Mouse (Mus musculus) kidney, embryonic 14.5 days (tissue): ENCODE results near the gene Papolb. TPM values are rescaled to one million over a fixed set of nuclear protein-coding genes. Genes with fewer than 3 reads are reported as not detected.

ENCODE experiments used
- ATAC-seq: fragments of 200-750 bp; cut with Nextera tagmentation; 2 replicates; pipeline ENCODE4 v1.8.0; 2017; ENCODE audit warnings: moderate number of reproducible peaks, mild to moderate bottlenecking, moderate TSS enrichment, moderate library complexity; ENCODE audit not compliant: low FRiP score, low TSS enrichment
- H3K27ac ChIP-seq: fragments of 300-500 bp; sonication (generic); 2 replicates; pipeline ENCODE4 v1.5.1; 2014; ENCODE audit warnings: low read depth, mild to moderate bottlenecking, low read length, moderate library complexity, mixed read lengths
- H3K27me3 ChIP-seq: fragments of 300-500 bp; sonication (generic); 2 replicates; pipeline ENCODE4 v1.6.1; 2014; ENCODE audit warnings: mild to moderate bottlenecking, low read length; ENCODE audit not compliant: control insufficient read depth, insufficient read depth
- H3K36me3 ChIP-seq: fragments of 300-500 bp; sonication (generic); 2 replicates; pipeline ENCODE4 v1.6.1; 2014; ENCODE audit warnings: low read length, mixed read lengths; ENCODE audit not compliant: control insufficient read depth, insufficient read depth
- H3K4me1 ChIP-seq: fragments of 300-500 bp; sonication (generic); 2 replicates; pipeline ENCODE4 v1.6.1; 2014; ENCODE audit warnings: low read length, mixed read lengths; ENCODE audit not compliant: control insufficient read depth, insufficient read depth
- H3K4me2 ChIP-seq: fragments of 300-500 bp; sonication (generic); replicated peaks from 2 replicates; pipeline ENCODE4 v1.6.1; 2014; ENCODE audit warnings: low read depth, mild to moderate bottlenecking, low read length
- H3K4me3 ChIP-seq: fragments of 300-500 bp; sonication (generic); 2 replicates; pipeline ENCODE4 v1.5.1; 2014; ENCODE audit warnings: mild to moderate bottlenecking, low read length
- H3K9ac ChIP-seq: fragments of 300-500 bp; sonication (generic); 2 replicates; pipeline ENCODE4 v1.6.1; 2014; ENCODE audit warnings: low read depth, mild to moderate bottlenecking, low read length, moderate library complexity
- H3K9me3 ChIP-seq: fragments of 300-500 bp; sonication (generic); 2 replicates; pipeline ENCODE4 v1.6.1; 2016; ENCODE audit warnings: low read length; ENCODE audit not compliant: control insufficient read depth
- WGBS: fragments of 180-500 bp; shearing (Covaris S2); extraction: QIAGEN DNeasy Blood & Tissue Kit; methylation state at CpG from one replicate; pipeline ENCODE4 v1.1.7; 2014; 5-methylcytosine and 5-hydroxymethylcytosine counted together
- polyA plus RNA-seq: library from polyadenylated mRNA; unstranded; fragments of >200 nt; fragmentation: Nextera tagmentation; extraction: Ambion mirVana; gene quantifications from 2 replicates; pipeline ENCODE4 v1.2.1, GENCODE M21; 2014

Gene Papolb
- polyA plus RNA-seq, 1 experiment from 2014 or later = 0.20 TPM

GRCm38 (mm10) chr5:142504175-142504574 is 25.7 kb downstream of the Papolb start:
- WGBS = 83% methylated on average over 3 of the region's 3 CpGs
- ATAC-seq = no peak

GRCm38 (mm10) chr5:142502414-142502813 is 27.5 kb downstream of the Papolb start:
- H3K4me3 ChIP-seq = no peak overlapping the region
- peak; percentile 83 for ATAC-seq
- no peaks in the 10 kb centered on the region for H3K27me3 ChIP-seq
- H3K4me2 ChIP-seq = no peak overlapping the region
- no peak overlapping the region for H3K9ac ChIP-seq
- 0% methylated on average over 3 of the region's 3 CpGs for WGBS
- no peaks in the 10 kb centered on the region for H3K9me3 ChIP-seq
- H3K4me1 ChIP-seq = peaks cover 12% of the 10 kb centered on the region
- no peak overlapping the region for H3K27ac ChIP-seq
- H3K36me3 ChIP-seq = no peaks in the 10 kb centered on the region

More at GRCm38 (mm10) chr5:142504175-142504574, 25.7 kb downstream of the Papolb start:
- Histone ChIP-seq H3K4me2 (no peak overlapping the region), H3K4me1 (peaks cover 12% of the 10 kb centered on the region), H3K36me3 (no peaks in the 10 kb centered on the region), H3K9ac (no peak overlapping the region), H3K9me3 (no peaks in the 10 kb centered on the region), H3K4me3 (no peak overlapping the region), H3K27ac (no peak overlapping the region), H3K27me3 (no peaks in the 10 kb centered on the region)

- Histone ChIP-seq H3K27me3 (no peaks in the 10 kb centered on the region), H3K27ac (no peak overlapping the region), H3K36me3 (no peaks in the 10 kb centered on the region), H3K4me1 (peaks cover 12% of the 10 kb centered on the region), H3K4me2 (no peak overlapping the region), H3K9me3 (no peaks in the 10 kb centered on the region), H3K9ac (0 out of 2 replicates have a peak overlapping the region, but pooled peaks have one; percentile 12), H3K4me3 (no peak overlapping the region)
- WGBS = 46% methylated on average over 10 of the region's 10 CpGs
- 0 out of 2 replicates have a peak, but pooled peaks have one; percentile 33 for ATAC-seq
These were observed 29.0 kb downstream of the Papolb start for GRCm38 (mm10) chr5:142500918-142501317.

GRCm38 (mm10) chr5:142498964-142499363 is 30.9 kb downstream of the Papolb start:
- Histone ChIP-seq H3K4me2 (no peak overlapping the region), H3K27me3 (no peaks in the 10 kb centered on the region), H3K4me1 (peaks cover 12% of the 10 kb centered on the region), H3K9me3 (no peaks in the 10 kb centered on the region), H3K27ac (no peak overlapping the region), H3K9ac (no peak overlapping the region), H3K36me3 (no peaks in the 10 kb centered on the region), H3K4me3 (no peak overlapping the region)
- WGBS = 51% methylated on average over 3 of the region's 3 CpGs
- ATAC-seq = no peak

- H3K4me3 ChIP-seq = no peak overlapping the region
- no peaks in the 10 kb centered on the region for H3K36me3 ChIP-seq
- no peaks in the 10 kb centered on the region for H3K27me3 ChIP-seq
- ATAC-seq = no peak
- H3K4me1 ChIP-seq = peaks cover 5% of the 10 kb centered on the region; the same call in 1 of the 2 replicates
- WGBS = 55% methylated on average over 14 of the region's 14 CpGs
- H3K9ac ChIP-seq = no peak overlapping the region
- H3K9me3 ChIP-seq = no peaks in the 10 kb centered on the region
- no peak overlapping the region for H3K27ac ChIP-seq
- no peak overlapping the region for H3K4me2 ChIP-seq
These were observed 34.4 kb downstream of the Papolb start for GRCm38 (mm10) chr5:142495321-142496096.

- H3K4me2 ChIP-seq = no peak overlapping the region
- ATAC-seq = no peak
- no peak overlapping the region for H3K4me3 ChIP-seq
- H3K27me3 ChIP-seq = no peaks in the 10 kb centered on the region
- H3K9me3 ChIP-seq = no peaks in the 10 kb centered on the region
- WGBS = 82% methylated on average over 3 of the region's 3 CpGs
- no peaks in the 10 kb centered on the region for H3K36me3 ChIP-seq
- H3K27ac ChIP-seq = no peak overlapping the region
- H3K9ac ChIP-seq = no peak overlapping the region
- H3K4me1 ChIP-seq = no peaks in the 10 kb centered on the region
These were observed 36.6 kb downstream of the Papolb start for GRCm38 (mm10) chr5:142493307-142493706.

GRCm38 (mm10) chr5:142489955-142490707 is 39.7 kb downstream of the Papolb start:
- 71% methylated on average over 9 of the region's 9 CpGs for WGBS
- H3K27ac ChIP-seq = no peak overlapping the region
- no peak for ATAC-seq

GRCm38 (mm10) chr5:142486654-142487053 is 43.2 kb downstream of the Papolb start:
- Histone ChIP-seq H3K4me1 (no peaks in the 10 kb centered on the region), H3K9me3 (no peaks in the 10 kb centered on the region), H3K9ac (no peak overlapping the region), H3K4me2 (no peak overlapping the region), H3K4me3 (no peak overlapping the region), H3K27me3 (no peaks in the 10 kb centered on the region), H3K36me3 (no peaks in the 10 kb centered on the region), H3K27ac (no peak overlapping the region)
- no peak for ATAC-seq
- WGBS = 61% methylated on average over 9 of the region's 9 CpGs

More at GRCm38 (mm10) chr5:142489955-142490707, 39.7 kb downstream of the Papolb start:
- Histone ChIP-seq H3K27me3 (no peaks in the 10 kb centered on the region), H3K9ac (no peak overlapping the region), H3K36me3 (no peaks in the 10 kb centered on the region), H3K4me3 (no peak overlapping the region), H3K4me2 (no peak overlapping the region), H3K4me1 (no peaks in the 10 kb centered on the region), H3K9me3 (no peaks in the 10 kb centered on the region)

- ATAC-seq = no peak
- no peak overlapping the region for H3K4me3 ChIP-seq
- 93% methylated on average over 5 of the region's 5 CpGs for WGBS
These were observed 46.3 kb downstream of the Papolb start for GRCm38 (mm10) chr5:142483581-142483980.

More at GRCm38 (mm10) chr5:142483581-142483980, 46.3 kb downstream of the Papolb start:
- Histone ChIP-seq H3K27ac (no peak overlapping the region), H3K9ac (no peak overlapping the region), H3K36me3 (no peaks in the 10 kb centered on the region), H3K4me2 (no peak overlapping the region), H3K9me3 (no peaks in the 10 kb centered on the region), H3K4me1 (no peaks in the 10 kb centered on the region), H3K27me3 (no peaks in the 10 kb centered on the region)
